Mouse (Mus musculus): ENCODE measurements at regions not wholly inside any gene's neighbourhood (a gene's known extent, or its start where the extent isn't known, plus 50 kb on each side); places are given as distances from the start of the nearest gene placed in this dataset.

GRCm38 (mm10) chr9:68254218-68254617 lies 399.4 kb upstream of the Rora start:
- DNase-seq, result no peak

- no peak for DNase-seq
These were observed 385.0 kb upstream of the Rora start for GRCm38 (mm10) chr9:68268551-68268950.

GRCm38 (mm10) chr9:68302232-68302925 lies 351.2 kb upstream of the Rora start:
- no peak for DNase-seq

- no peak for DNase-seq
These were observed 322.9 kb upstream of the Rora start for GRCm38 (mm10) chr9:68330721-68331120.

GRCm38 (mm10) chr9:68340921-68341320 lies 312.7 kb upstream of the Rora start:
- no peak for DNase-seq

GRCm38 (mm10) chr9:68341511-68341910 lies 312.1 kb upstream of the Rora start:
- no peak for DNase-seq

GRCm38 (mm10) chr9:68347426-68347825 lies 306.2 kb upstream of the Rora start:
- DNase-seq, result no peak

- no peak for DNase-seq
These were observed 302.1 kb upstream of the Rora start for GRCm38 (mm10) chr9:68351466-68351865.

- DNase-seq, result peak; percentile 75
These were observed 299.1 kb upstream of the Rora start for GRCm38 (mm10) chr9:68354470-68354869.

- DNase-seq, result no peak
These were observed 297.5 kb upstream of the Rora start for GRCm38 (mm10) chr9:68356078-68356477.

- peak; percentile 26 for DNase-seq
These were observed 296.4 kb upstream of the Rora start for GRCm38 (mm10) chr9:68357231-68357630.

GRCm38 (mm10) chr9:68366973-68367372 lies 286.6 kb upstream of the Rora start:
- DNase-seq, result no peak

- no peak for DNase-seq
These were observed 286.0 kb upstream of the Rora start for GRCm38 (mm10) chr9:68367556-68367955.

- DNase-seq, result no peak
These were observed 280.9 kb upstream of the Rora start for GRCm38 (mm10) chr9:68372726-68373125.

GRCm38 (mm10) chr9:68376222-68376621 lies 277.4 kb upstream of the Rora start:
- no peak for DNase-seq

GRCm38 (mm10) chr9:68381871-68382270 lies 271.7 kb upstream of the Rora start:
- no peak for DNase-seq

GRCm38 (mm10) chr9:68400930-68401329 lies 252.7 kb upstream of the Rora start:
- DNase-seq, result no peak

- DNase-seq, result peak; percentile 2
These were observed 251.3 kb upstream of the Rora start for GRCm38 (mm10) chr9:68402176-68402845.

- DNase-seq, result no peak
These were observed 250.6 kb upstream of the Rora start for GRCm38 (mm10) chr9:68402981-68403380.

- DNase-seq, result no peak
These were observed 250.1 kb upstream of the Rora start for GRCm38 (mm10) chr9:68403516-68403915.

GRCm38 (mm10) chr9:68409786-68410185 lies 243.8 kb upstream of the Rora start:
- no peak for DNase-seq

GRCm38 (mm10) chr9:68426286-68426685 lies 227.3 kb upstream of the Rora start:
- no peak for DNase-seq

- DNase-seq, result peak; percentile 19
These were observed 190.8 kb upstream of the Rora start for GRCm38 (mm10) chr9:68462755-68463154.

- DNase-seq, result no peak
These were observed 189.8 kb upstream of the Rora start for GRCm38 (mm10) chr9:68463637-68464304.
